Mouse (Mus musculus): Measurements from ENCODE around the gene Gm8764.
"Not testable (repeated sequence)": the region's sequence is repeated elsewhere in the genome, so short reads cannot be mapped to it uniquely, and the experiment has no call there.

The Gm8764 gene

DNA sequence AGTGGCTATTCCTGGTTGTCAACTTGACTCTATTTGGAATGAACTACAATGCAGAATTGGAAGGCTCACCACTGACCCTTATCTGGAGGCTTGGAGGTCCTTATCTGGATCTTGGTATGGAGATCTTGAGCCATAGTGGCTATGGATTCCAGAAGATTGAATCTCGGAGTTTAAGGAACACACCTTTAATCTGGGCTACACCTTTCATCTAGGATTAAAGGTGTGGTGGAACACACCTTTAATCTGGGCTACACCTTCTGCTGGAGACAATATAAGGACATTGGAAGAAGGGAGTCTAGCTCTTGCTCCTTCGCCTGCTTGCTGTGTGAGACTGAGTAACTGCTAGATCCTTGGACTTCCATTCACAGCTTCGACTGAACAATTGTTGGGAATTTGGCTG lies at the start of gene Gm8764:
Gm8764 (plus strand) TSS at position 301 of the 400 bp plus-strand sequence.
- not testable (repeated sequence) for DNase-seq (ENCODE audit: low spot score)

- DNase-seq (ENCODE audit: low spot score) = no peak
Measured at GRCm38 (mm10) chr10:104110044-104110443, 49.8 kb upstream of the Gm8764 start.

DNA sequence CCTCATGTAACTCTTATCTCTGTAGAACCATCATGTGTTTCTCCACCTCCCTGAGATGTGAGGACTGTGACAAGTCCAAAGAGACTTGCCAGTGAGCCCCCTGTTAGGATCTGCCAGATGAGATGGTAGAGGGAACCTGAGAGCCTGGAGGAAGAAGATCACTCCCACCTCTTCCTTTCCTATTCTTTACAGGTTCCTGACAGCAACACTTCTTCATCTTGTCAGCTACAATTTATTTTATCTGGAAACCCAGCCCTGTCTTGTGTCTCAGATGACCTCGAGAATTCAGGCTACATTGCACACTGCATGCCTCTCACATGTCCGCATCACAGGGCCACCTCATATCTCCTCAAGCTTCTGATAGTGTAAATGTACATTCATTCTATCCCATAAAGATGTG lies 41.5 kb upstream of the Gm8764 start:
- no peak for DNase-seq (ENCODE audit: low spot score)

DNA sequence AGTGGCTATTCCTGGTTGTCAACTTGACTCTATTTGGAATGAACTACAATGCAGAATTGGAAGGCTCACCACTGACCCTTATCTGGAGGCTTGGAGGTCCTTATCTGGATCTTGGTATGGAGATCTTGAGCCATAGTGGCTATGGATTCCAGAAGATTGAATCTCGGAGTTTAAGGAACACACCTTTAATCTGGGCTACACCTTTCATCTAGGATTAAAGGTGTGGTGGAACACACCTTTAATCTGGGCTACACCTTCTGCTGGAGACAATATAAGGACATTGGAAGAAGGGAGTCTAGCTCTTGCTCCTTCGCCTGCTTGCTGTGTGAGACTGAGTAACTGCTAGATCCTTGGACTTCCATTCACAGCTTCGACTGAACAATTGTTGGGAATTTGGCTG lies 17.1 kb upstream of the Gm8764 start, which contains the start of gene Gm21293:
Gm21293 (plus strand) TSS at position 301 of the 400 bp plus-strand sequence.
- DNase-seq (ENCODE audit: low spot score) = not testable (repeated sequence)

GRCm38 (mm10) chr10:104151197-104151596 lies 8.6 kb upstream of the Gm8764 start, which contains the start of gene Gm6763:
Gene Gm6763, plus strand, starts transcription at chr10:104151497.
- DNase-seq (ENCODE audit: low spot score) = not testable (repeated sequence)

DNA sequence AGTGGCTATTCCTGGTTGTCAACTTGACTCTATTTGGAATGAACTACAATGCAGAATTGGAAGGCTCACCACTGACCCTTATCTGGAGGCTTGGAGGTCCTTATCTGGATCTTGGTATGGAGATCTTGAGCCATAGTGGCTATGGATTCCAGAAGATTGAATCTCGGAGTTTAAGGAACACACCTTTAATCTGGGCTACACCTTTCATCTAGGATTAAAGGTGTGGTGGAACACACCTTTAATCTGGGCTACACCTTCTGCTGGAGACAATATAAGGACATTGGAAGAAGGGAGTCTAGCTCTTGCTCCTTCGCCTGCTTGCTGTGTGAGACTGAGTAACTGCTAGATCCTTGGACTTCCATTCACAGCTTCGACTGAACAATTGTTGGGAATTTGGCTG lies 8.4 kb downstream of the Gm8764 start, which contains the start of gene Gm21304:
Gm21304 (plus strand) TSS at position 301 of the 400 bp plus-strand sequence.
- DNase-seq (ENCODE audit: low spot score) = not testable (repeated sequence)

DNA sequence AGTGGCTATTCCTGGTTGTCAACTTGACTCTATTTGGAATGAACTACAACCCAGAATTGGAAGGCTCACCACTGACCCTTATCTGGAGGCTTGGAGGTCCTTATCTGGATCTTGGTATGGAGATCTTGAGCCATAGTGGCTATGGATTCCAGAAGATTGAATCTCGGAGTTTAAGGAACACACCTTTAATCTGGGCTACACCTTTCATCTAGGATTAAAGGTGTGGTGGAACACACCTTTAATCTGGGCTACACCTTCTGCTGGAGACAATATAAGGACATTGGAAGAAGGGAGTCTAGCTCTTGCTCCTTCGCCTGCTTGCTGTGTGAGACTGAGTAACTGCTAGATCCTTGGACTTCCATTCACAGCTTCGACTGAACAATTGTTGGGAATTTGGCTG lies 16.9 kb downstream of the Gm8764 start, which contains the start of gene Gm21312:
Gm21312 (plus strand) TSS at position 301 of the 400 bp plus-strand sequence.
- DNase-seq (ENCODE audit: low spot score) = not testable (repeated sequence)

GRCm38 (mm10) chr10:104185233-104185632 lies 25.4 kb downstream of the Gm8764 start, which contains the start of gene Gm20765:
Gene Gm20765, plus strand, starts transcription at chr10:104185533.
- DNase-seq (ENCODE audit: low spot score) = not testable (repeated sequence)

DNA sequence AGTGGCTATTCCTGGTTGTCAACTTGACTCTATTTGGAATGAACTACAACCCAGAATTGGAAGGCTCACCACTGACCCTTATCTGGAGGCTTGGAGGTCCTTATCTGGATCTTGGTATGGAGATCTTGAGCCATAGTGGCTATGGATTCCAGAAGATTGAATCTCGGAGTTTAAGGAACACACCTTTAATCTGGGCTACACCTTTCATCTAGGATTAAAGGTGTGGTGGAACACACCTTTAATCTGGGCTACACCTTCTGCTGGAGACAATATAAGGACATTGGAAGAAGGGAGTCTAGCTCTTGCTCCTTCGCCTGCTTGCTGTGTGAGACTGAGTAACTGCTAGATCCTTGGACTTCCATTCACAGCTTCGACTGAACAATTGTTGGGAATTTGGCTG lies 33.9 kb downstream of the Gm8764 start, which contains the start of gene Gm4340:
Gm4340 (plus strand) TSS at position 301 of the 400 bp plus-strand sequence.
- not testable (repeated sequence) for DNase-seq (ENCODE audit: low spot score)

- DNase-seq (ENCODE audit: low spot score) = no peak
Measured at GRCm38 (mm10) chr10:104209655-104210054, 49.8 kb downstream of the Gm8764 start.

- no peak for DNase-seq (ENCODE audit: low spot score)
Measured at GRCm38 (mm10) chr10:104210268-104210990, 50.6 kb downstream of the Gm8764 start.

Measured in testis, postnatal 10 days (tissue).